Mouse (Mus musculus): Measurements from ENCODE around the gene Foxe3. TPM values are rescaled to one million over a fixed set of nuclear protein-coding genes. Genes with fewer than 3 reads are reported as not detected.

Gene Foxe3
- polyA plus RNA-seq, 1 experiment from 2014 or later: not detected

GRCm38 (mm10) chr4:114912705-114913593, 12.9 kb downstream of the Foxe3 start:
- Histone ChIP-seq H3K27ac (no peak overlapping the region), H3K4me3 (replicated peaks) (no peak overlapping the region), H3K4me2 (replicated peaks) (no peak overlapping the region; the same call in 1 of the 2 replicates), H3K9me3 (no peaks in the 10 kb centered on the region), H3K4me1 (replicated peaks) (peaks cover 21% of the 10 kb centered on the region), H3K9ac (no peak overlapping the region), H3K27me3 (replicated peaks) (peaks cover 87% of the 10 kb centered on the region), H3K36me3 (no peaks in the 10 kb centered on the region)
- no peak for ATAC-seq
- WGBS: 7% methylated on average over 35 of the region's 35 CpGs

DNA sequence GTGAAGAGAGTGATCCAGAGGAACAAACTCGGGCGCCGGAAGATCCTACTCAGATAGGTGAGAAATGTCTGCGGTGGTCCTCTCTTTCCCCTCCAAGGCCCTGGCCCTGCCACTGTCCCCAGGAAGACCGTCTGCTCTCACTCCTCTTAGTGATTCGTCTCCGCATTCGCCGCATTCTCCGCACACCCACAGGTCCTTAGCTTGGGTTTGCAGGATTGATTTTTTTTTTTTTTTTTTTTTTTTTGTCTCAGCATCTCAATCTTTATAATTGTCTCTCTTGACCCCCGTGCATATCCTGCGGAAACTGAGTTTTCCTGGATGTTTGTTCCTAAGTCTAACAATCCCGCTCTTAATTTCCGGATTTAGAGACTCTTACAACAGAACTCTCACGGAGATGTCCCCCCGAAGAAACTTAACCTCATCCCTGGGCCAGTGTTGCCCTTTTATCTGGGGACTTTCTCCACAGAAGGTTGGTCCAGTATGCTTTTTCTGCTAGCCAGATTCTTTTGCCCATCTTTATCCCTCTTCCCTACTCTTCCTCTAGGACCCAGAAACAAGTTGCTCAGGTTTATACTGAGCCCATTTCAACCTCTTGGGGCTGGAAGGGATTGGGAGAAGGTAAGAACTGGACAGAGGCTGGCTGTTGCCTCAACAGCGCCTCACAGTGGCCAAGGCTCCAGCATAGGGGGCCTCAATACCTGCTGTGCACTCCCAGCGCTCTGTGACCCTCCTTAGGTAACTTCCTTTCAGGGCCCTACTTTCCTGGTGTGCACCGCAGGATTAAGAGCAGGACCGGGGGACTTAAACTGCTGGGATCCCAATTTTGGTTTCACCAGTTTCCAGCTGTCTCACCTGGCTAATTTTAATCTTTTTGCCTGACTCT, 16.0 kb downstream of the Foxe3 start:
- Histone ChIP-seq H3K9ac (peak overlapping the region; percentile 40), H3K4me2 (replicated peaks) (peak overlapping the region; percentile 96), H3K4me3 (replicated peaks) (peak overlapping the region; percentile 56), H3K36me3 (no peaks in the 10 kb centered on the region), H3K4me1 (replicated peaks) (peaks cover 29% of the 10 kb centered on the region), H3K27ac (no peak overlapping the region), H3K27me3 (replicated peaks) (peaks cover 97% of the 10 kb centered on the region), H3K9me3 (no peaks in the 10 kb centered on the region)
- WGBS: 4% methylated on average over 20 of the region's 20 CpGs
- ATAC-seq: no peak

DNA sequence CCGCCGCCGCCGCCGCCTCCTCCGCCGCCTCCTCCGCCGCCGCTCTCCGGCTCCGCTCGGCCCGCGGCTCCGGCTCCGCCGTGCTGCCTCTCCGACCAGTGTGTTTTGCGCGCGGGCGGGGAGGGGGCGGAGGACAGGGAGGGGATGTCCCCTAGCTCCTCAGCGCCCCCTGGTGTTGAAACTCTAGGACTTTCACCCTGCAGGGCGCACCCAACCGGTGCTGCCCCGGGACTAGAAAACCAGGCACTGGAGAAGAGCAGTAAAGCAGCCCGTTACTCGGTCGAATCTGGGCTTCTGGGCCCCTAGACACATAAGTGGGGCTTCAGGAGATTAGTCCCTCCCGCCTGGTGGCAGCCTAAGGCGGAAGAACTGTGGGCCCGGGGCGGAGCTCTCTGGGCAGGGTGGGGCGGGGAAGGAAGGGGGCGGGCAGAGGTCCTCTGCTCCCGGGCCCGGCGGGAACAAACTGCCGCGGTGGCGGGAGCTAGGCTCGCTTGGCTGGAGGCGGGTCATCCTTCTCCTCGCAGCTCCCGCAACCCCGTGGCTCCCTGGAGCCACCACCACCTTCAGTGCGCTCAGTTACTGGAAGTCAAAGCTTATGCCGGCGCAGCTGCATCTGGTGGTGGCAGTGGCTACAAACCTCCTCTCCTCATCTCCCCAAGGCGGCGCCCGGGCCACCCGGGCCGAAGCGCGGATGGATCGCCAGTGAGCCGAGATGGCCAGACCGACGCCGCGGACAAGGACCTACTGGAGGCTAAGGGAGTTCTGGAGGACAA, 16.8 kb downstream of the Foxe3 start, which contains the start of gene Foxd2:
TSS of gene Foxd2 (minus strand) at position 45 of the 773 bp plus-strand sequence.
- Histone ChIP-seq H3K9me3 (no peaks in the 10 kb centered on the region), H3K27ac (peak within 1 kb of the TSS; percentile 44; the same call in 1 of the 2 replicates), H3K4me1 (replicated peaks) (peaks cover 29% of the 10 kb centered on the region), H3K4me3 (replicated peaks) (peak within 1 kb of the TSS; percentile 56), H3K27me3 (replicated peaks) (peaks cover 95% of the 10 kb centered on the region), H3K36me3 (no peaks in the 10 kb centered on the region), H3K4me2 (replicated peaks) (peak within 1 kb of the TSS; percentile 96), H3K9ac (peak within 1 kb of the TSS; percentile 44)
- under 1% methylated on average over 48 of the region's 64 CpGs for WGBS
- ATAC-seq: peak; percentile 93

- WGBS: under 1% methylated on average over 103 of the region's 103 CpGs
- H3K4me1 ChIP-seq (replicated peaks): peaks cover 24% of the 10 kb centered on the region
These were observed 17.6 kb downstream of the Foxe3 start for GRCm38 (mm10) chr4:114907951-114908828.

DNA sequence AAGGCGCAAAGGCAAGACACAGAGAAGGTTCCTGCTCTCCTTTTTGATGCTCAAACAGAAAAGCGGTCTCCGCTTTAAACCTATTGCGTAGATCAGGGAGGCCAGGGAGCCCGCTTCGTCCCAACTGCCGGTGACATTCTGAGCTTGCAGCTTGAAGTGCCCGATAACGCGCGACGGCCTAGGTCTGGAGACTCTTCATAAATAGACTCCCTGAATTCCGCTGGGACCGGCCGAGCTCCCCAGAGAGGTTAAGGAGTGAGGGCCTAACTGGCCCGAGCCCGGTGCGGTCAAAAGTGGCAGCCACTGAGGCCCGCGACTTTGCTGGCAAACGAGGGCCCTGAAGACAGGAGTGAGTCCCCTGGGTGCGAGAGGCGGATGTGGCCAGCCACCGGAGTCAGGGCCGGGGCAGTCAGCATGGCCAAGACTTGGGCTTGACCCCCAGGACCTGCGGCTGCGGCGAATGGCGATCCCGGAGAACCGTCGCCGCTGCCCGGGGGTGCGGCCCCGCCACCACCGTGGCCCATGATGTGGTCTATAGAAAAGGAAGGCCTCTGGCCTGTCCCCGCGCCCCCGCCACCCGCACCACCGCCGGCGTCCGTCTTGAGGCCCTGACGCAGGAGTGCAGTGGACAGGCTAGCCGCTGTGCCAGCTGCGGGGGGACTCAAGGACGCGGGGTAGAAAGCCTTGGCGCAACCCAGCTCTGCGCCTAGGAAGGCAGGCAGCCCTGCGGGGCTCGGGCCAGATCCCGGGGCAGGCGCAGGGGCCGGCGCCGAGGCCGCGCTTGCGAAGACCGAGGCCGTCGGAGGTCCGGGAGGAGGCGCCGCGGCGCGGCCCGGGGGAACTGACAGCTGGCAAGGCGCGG, 18.5 kb downstream of the Foxe3 start:
- Histone ChIP-seq H3K4me3 (replicated peaks) (peak overlapping the region; percentile 56), H3K27ac (no peak overlapping the region), H3K36me3 (no peaks in the 10 kb centered on the region), H3K9ac (peak overlapping the region; percentile 44; the same call in 1 of the 2 replicates), H3K4me1 (replicated peaks) (peaks cover 22% of the 10 kb centered on the region), H3K9me3 (no peaks in the 10 kb centered on the region), H3K27me3 (replicated peaks) (peaks cover 95% of the 10 kb centered on the region), H3K4me2 (replicated peaks) (peak overlapping the region; percentile 96)
- no peak for ATAC-seq
- WGBS: 4% methylated on average over 74 of the region's 74 CpGs

More at GRCm38 (mm10) chr4:114907951-114908828, 17.6 kb downstream of the Foxe3 start:
- ATAC-seq: peak; percentile 60
- Histone ChIP-seq H3K4me2 (replicated peaks) (peak overlapping the region; percentile 96), H3K4me3 (replicated peaks) (peak overlapping the region; percentile 56), H3K36me3 (no peaks in the 10 kb centered on the region), H3K9ac (peak overlapping the region; percentile 44), H3K27me3 (replicated peaks) (peaks cover 95% of the 10 kb centered on the region), H3K27ac (peak overlapping the region; percentile 44; the same call in 1 of the 2 replicates), H3K9me3 (no peaks in the 10 kb centered on the region)

DNA sequence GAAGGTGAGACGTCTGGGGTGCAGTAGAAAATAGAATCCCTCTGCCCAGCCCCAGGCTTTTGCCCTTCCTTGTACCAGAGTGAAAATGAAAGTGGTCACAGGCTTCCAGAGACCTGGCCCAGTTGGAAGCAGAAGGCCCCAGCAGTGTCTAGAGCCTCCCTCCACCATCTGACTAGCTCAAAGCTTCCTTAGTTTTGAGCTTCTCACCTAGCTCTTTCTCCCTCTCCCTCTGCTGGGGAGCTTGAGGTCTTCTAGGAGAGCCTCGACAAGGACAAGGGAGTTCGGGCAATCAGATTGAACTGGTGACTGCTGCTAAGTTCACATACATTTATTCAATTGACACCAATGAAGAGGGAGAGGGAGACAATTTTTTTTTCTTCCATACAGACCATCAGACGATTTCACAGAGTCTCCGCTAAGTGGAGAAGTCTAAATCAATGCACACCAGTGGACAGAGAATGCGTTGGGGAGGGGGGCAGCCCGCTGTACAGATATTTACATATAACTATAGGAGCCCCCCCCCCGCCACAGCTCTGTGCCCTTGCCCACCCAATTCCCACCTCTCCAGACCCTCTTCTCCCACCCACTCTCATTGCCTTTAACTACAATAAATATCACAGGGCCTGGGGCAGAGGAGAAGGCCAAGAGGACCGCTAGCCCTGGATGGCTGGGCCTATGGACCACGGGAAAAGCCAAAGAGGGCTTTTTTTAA, 19.7 kb downstream of the Foxe3 start:
- peaks cover 26% of the 10 kb centered on the region for H3K4me1 ChIP-seq (replicated peaks)
- WGBS: 21% methylated on average over 10 of the region's 10 CpGs
- no peak overlapping the region for H3K4me3 ChIP-seq (replicated peaks)
- H3K36me3 ChIP-seq: no peaks in the 10 kb centered on the region
- peaks cover 97% of the 10 kb centered on the region for H3K27me3 ChIP-seq (replicated peaks)
- ATAC-seq: no peak
- no peaks in the 10 kb centered on the region for H3K9me3 ChIP-seq
- no peak overlapping the region for H3K27ac ChIP-seq
- H3K9ac ChIP-seq: no peak overlapping the region
- H3K4me2 ChIP-seq (replicated peaks): no peak overlapping the region

- no peak overlapping the region for H3K4me2 ChIP-seq (replicated peaks)
- H3K9ac ChIP-seq: no peak overlapping the region
- peaks cover 26% of the 10 kb centered on the region for H3K4me1 ChIP-seq (replicated peaks)
- H3K4me3 ChIP-seq (replicated peaks): no peak overlapping the region
- 54% methylated on average over 3 of the region's 3 CpGs for whole genome bisulfite sequencing
- H3K36me3 ChIP-seq: no peaks in the 10 kb centered on the region
- no peaks in the 10 kb centered on the region for H3K9me3 ChIP-seq
- H3K27ac ChIP-seq: no peak overlapping the region
- H3K27me3 ChIP-seq (replicated peaks): peaks cover 97% of the 10 kb centered on the region
- ATAC-seq: no peak
These were observed 20.3 kb downstream of the Foxe3 start for GRCm38 (mm10) chr4:114905501-114905900.

DNA sequence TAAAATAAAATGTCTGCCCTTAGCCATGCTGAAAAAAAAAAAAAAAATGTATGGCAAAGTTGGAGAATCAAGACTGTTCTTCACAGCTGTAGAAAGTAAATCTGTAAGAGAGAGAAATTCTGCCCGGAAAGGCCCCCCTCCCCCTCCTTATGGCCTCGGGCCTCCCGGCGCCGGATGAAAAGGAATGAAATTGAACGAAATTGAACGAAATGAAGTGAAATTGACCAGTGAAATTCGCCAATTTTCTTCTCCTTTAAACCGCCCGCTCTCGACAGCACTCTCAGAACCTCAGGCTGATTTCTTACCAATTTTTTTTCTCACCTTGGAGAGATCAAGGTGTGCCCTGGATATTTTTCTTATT, 22.4 kb downstream of the Foxe3 start:
- Histone ChIP-seq H3K9ac (no peak overlapping the region), H3K9me3 (no peaks in the 10 kb centered on the region), H3K27ac (no peak overlapping the region), H3K36me3 (no peaks in the 10 kb centered on the region), H3K4me3 (replicated peaks) (no peak overlapping the region), H3K27me3 (replicated peaks) (peaks cover 98% of the 10 kb centered on the region), H3K4me2 (replicated peaks) (no peak overlapping the region), H3K4me1 (replicated peaks) (peaks cover 16% of the 10 kb centered on the region)
- no peak for ATAC-seq
- WGBS: 8% methylated on average over 11 of the region's 11 CpGs

DNA sequence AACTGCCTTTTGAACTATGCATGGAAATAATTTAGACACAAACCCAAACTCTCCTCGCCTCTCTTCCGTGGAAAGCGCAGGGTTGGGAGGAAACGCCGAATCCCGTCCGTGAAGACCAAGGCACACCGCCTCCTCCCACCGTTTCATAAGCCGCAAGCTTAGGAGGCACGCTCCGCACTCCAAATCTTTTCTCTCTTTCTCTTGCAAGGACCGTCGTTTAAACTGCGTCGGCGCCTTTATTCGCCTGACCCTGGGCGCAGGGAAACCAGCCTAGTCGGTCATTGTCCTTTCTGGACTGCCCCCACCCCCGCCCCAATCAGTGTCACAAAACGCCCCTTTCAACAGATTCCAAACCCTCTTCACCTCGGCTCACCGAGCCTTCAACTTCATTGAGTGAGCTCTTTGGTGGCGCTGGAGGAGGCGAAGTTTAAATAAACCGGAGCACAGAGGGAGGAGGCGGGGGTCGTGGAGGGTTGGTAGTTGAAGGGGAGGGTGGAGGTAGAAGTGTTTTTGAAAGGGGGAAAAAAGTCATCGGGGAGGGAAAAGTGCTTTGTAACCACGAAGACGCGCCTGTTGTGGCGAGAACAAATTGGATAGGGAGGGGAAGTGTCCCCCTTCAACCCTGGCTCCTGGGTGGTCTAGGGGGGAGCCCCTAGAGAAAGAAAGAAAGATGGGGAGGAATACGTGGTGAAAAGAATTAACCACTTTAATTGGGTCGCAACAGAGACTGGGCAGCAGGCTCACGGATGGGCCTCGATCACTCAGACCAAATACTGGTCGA, 23.0 kb downstream of the Foxe3 start:
- no peaks in the 10 kb centered on the region for H3K9me3 ChIP-seq
- H3K4me3 ChIP-seq (replicated peaks): 0 out of 2 replicates have a peak overlapping the region, but pooled peaks have one; percentile 26
- ATAC-seq: no peak
- H3K36me3 ChIP-seq: no peaks in the 10 kb centered on the region
- WGBS: 2% methylated on average over 39 of the region's 39 CpGs
- peaks cover 96% of the 10 kb centered on the region for H3K27me3 ChIP-seq (replicated peaks)
- H3K27ac ChIP-seq: no peak overlapping the region
- H3K9ac ChIP-seq: no peak overlapping the region
- peaks cover 11% of the 10 kb centered on the region for H3K4me1 ChIP-seq (replicated peaks)
- H3K4me2 ChIP-seq (replicated peaks): peak overlapping the region; percentile 22

Data from intestine, embryonic 15.5 days (tissue).